Mouse (Mus musculus) liver, embryonic 14.5 days (tissue): ENCODE measurements at regions not wholly inside any gene's neighbourhood (a gene's known extent, or its start where the extent isn't known, plus 50 kb on each side); places are given as distances from the start of the nearest gene placed in this dataset.

Experiments
- CTCF ChIP-seq: IDR thresholded peaks from 2 replicates; pipeline ENCODE4 v1.5.1; 2016; ENCODE audit warnings: antibody characterized with exemption, low read depth, control low read depth
- EP300 ChIP-seq: IDR thresholded peaks from 2 replicates; pipeline ENCODE4 v1.6.1; 2016; ENCODE audit warnings: antibody characterized with exemption, low read depth

- no peak for TF ChIP-seq EP300
- TF ChIP-seq CTCF = no peak
Observed at GRCm38 (mm10) chrX:169473518-169473917, 153.3 kb upstream of the Hccs start.
